Mouse (Mus musculus): ENCODE data around the gene Cwc25. TPM values are rescaled to one million over a fixed set of nuclear protein-coding genes. Genes with fewer than 3 reads are reported as not detected.

The Cwc25 gene
- polyA plus RNA-seq, 1 experiment, result 14.6 TPM

DNA sequence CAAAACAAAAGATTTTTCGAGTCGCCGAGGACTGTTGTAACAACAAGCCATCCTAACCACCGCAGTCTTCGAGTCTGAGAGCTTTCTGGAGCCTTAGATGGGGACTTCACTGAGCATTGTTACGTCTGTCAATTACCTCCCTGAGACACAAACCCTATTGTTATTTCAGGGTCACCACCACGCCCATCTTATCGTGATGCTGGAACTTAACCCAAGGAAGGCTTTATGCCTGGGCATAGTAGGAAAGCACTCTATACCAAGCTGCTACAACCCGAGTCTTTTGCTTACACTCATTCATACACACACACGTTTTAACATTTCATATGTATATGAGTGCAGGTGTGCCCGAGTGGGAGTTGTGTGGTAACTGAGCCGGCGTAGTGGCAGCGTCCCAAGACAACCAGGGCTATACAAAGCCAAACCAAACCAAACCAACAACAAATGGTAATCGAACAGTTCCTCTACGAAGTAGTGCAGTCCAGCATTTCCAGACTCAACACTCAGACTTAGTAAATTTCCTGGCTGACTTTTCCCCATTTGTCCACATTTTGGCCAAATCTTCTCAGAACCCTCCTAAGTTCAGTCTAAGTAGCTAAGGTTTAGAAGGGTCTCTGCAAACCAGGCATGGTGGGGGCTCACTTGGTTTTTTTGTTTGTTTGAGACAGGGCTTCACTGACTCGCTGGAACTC lies 9.6 kb upstream of the Cwc25 start, which contains the start of gene 1700001P01Rik:
TSS of gene 1700001P01Rik (minus strand) at position 111 of the 689 bp plus-strand sequence.
- Histone ChIP-seq H3K4me1 (peaks cover 21% of the 10 kb centered on the region), H3K36me3 (replicated peaks; ENCODE audit: low read length) (peaks cover 68% of the 10 kb centered on the region), H3K27me3 (replicated peaks) (no peaks in the 10 kb centered on the region), H3K9me3 (no peaks in the 10 kb centered on the region), H3K4me3 (replicated peaks) (no peak within 1 kb of the TSS)
- TF ChIP-seq FLI1 (IDR thresholded peaks at IDR 0.05; ENCODE audit: low read length), result no peak
- TF ChIP-seq GATA1 (IDR thresholded peaks at IDR 0.05; ENCODE audit: borderline replicate concordance, low read length), result no peak

DNA sequence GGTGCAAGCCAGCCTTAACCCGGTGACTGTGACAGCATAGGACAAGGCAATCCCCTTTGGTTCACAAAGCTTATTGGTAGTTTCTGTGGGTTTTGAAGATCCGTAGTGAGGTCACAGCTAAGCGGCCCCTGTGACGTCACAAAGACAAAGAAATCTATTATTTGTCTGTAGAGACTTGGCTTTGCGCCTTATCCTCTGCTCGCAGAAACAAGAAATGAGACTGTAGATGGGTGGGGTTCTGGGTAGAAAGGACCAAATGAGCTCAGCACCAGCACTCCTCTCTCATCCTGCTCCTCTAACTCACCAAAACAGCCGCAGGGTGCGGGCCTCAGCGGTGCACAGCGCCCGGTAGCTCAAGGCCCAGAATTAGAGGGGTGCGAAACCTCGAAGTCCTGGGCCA lies 8.8 kb upstream of the Cwc25 start:
- H3K27me3 ChIP-seq (replicated peaks), result no peaks in the 10 kb centered on the region
- no peak overlapping the region for H3K4me3 ChIP-seq (replicated peaks)
- peaks cover 13% of the 10 kb centered on the region for H3K4me1 ChIP-seq
- TF ChIP-seq GATA1 (IDR thresholded peaks at IDR 0.05; ENCODE audit: borderline replicate concordance, low read length) (no peak), FLI1 (IDR thresholded peaks at IDR 0.05; ENCODE audit: low read length) (no peak)
- peaks cover 60% of the 10 kb centered on the region for H3K36me3 ChIP-seq (replicated peaks; ENCODE audit: low read length)
- H3K9me3 ChIP-seq, result no peaks in the 10 kb centered on the region

DNA sequence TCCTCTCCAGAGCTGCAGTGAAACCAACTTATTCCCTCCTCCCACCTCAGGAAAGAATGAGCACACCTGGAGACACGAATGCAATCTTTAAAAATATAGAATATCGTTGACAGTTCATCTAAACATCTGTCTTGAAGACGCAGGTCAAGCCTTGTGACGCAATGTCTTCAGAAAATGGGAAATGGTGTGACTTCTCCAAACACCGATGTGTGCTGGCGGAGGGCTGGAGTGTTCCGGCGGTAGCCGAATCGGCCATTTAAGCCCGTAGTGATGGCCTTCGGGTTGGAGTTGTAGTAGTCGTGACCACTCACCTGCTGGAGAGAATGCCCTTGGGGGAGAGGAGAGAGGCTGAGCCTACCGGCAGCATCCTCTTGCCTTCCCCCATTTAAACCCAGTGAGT lies 5.1 kb upstream of the Cwc25 start:
- no peaks in the 10 kb centered on the region for H3K9me3 ChIP-seq
- peaks cover 24% of the 10 kb centered on the region for H3K36me3 ChIP-seq (replicated peaks; ENCODE audit: low read length)
- no peak overlapping the region for H3K4me3 ChIP-seq (replicated peaks)
- H3K27me3 ChIP-seq (replicated peaks), result no peaks in the 10 kb centered on the region
- TF ChIP-seq GATA1 (IDR thresholded peaks at IDR 0.05; ENCODE audit: borderline replicate concordance, low read length) (no peak), FLI1 (IDR thresholded peaks at IDR 0.05; ENCODE audit: low read length) (no peak)
- no peaks in the 10 kb centered on the region for H3K4me1 ChIP-seq

DNA sequence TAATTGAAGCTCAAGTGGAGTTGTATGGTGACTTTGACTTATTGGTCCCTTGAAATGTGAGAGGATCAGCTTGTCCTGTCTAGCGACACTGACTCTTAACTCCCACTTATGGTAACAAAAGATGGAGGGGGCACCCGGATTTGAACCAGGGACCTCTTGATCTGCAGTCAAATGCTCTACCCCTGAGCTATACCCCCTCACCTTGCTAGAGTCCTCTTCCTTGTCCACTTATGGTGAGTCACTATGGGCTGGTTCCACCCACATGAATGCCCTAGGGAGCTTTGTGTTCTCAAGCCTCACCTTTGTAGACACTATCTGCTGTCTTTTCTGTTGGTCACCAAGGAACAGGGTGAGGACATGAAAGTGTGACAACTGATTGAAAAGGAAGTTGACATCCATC lies 3.3 kb upstream of the Cwc25 start:
- TF ChIP-seq GATA1 (IDR thresholded peaks at IDR 0.05; ENCODE audit: borderline replicate concordance, low read length) (no peak), FLI1 (IDR thresholded peaks at IDR 0.05; ENCODE audit: low read length) (no peak)
- peaks cover 11% of the 10 kb centered on the region for H3K4me1 ChIP-seq
- H3K4me3 ChIP-seq (replicated peaks), result no peak overlapping the region
- H3K27me3 ChIP-seq (replicated peaks), result no peaks in the 10 kb centered on the region
- peaks cover 13% of the 10 kb centered on the region for H3K36me3 ChIP-seq (replicated peaks; ENCODE audit: low read length)
- H3K9me3 ChIP-seq, result no peaks in the 10 kb centered on the region

DNA sequence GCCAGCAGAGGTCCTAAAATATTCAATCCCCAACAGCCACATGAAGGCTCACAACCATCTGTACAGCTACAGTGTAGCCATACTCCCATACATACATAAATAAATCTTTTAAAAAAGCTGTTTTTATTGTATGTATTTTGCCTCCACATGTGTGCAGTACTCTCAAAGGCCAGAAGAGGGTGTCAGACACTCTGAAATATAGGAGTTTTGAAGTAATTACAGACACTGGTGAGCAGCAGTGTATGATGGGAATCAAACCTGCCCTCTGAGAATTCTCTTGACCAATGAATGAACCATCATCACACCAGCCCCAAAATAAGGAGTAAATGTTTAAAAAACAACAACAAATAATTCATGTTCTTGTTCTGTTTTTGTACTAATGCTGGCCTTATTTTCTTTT lies 4.7 kb downstream of the Cwc25 start:
- H3K27me3 ChIP-seq (replicated peaks), result no peaks in the 10 kb centered on the region
- H3K36me3 ChIP-seq (replicated peaks; ENCODE audit: low read length), result peaks cover 79% of the 10 kb centered on the region
- H3K4me3 ChIP-seq (replicated peaks), result no peak overlapping the region
- TF ChIP-seq GATA1 (IDR thresholded peaks at IDR 0.05; ENCODE audit: borderline replicate concordance, low read length) (no peak), FLI1 (IDR thresholded peaks at IDR 0.05; ENCODE audit: low read length) (no peak)
- peaks cover 38% of the 10 kb centered on the region for H3K4me1 ChIP-seq
- 0 out of 2 replicates have a peak, but pooled peaks cover 3% of the 10 kb centered on the region for H3K9me3 ChIP-seq

DNA sequence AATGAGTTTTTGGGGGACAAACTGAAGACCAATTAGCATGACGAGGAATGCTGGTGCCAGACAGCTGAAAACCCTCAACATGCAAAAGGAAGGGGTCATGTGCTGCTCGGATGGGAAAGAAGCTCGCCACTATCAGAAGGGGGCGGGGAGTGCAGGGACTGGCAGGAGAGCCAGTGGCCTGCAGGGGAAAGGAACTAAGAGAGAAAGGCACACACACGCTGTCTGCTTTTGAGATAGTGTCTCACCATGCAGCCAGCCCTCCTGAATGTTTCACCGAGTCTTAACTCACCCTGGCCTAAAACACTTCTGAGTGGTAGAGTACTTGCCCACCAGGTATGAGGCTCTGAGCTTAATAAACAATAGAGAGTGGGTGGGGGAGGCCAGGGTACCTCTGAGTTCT lies 7.4 kb downstream of the Cwc25 start:
- no peaks in the 10 kb centered on the region for H3K27me3 ChIP-seq (replicated peaks)
- H3K4me3 ChIP-seq (replicated peaks), result peak overlapping the region; percentile 25
- H3K9me3 ChIP-seq, result 0 out of 2 replicates have a peak, but pooled peaks cover 3% of the 10 kb centered on the region
- H3K36me3 ChIP-seq (replicated peaks; ENCODE audit: low read length), result peaks cover 89% of the 10 kb centered on the region
- TF ChIP-seq GATA1 (IDR thresholded peaks at IDR 0.05; ENCODE audit: borderline replicate concordance, low read length), result no peak
- no peak for TF ChIP-seq FLI1 (IDR thresholded peaks at IDR 0.05; ENCODE audit: low read length)
- H3K4me1 ChIP-seq, result peaks cover 30% of the 10 kb centered on the region

DNA sequence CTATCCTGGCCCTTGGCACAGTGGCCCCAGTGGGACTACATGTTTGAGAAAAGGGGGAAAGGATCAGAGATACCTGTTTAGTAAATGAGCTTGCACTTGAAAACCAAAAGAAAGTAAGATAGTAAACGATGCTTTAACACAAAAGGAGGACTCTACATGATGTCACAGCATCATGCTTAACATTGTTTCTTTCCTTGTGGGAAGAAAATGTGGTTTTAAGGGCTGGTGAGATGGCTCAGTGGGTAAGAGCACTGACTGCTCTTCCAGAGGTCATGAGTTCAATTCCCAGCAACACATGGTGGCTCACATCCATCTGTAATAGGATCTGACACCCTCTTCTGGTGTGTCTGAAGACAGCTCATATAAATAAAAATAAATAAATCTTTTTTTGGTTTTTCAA lies 8.2 kb downstream of the Cwc25 start:
- no peak for TF ChIP-seq GATA1 (IDR thresholded peaks at IDR 0.05; ENCODE audit: borderline replicate concordance, low read length)
- no peak for TF ChIP-seq FLI1 (IDR thresholded peaks at IDR 0.05; ENCODE audit: low read length)
- Histone ChIP-seq H3K27me3 (replicated peaks) (no peaks in the 10 kb centered on the region), H3K9me3 (0 out of 2 replicates have a peak, but pooled peaks cover 3% of the 10 kb centered on the region), H3K4me1 (peaks cover 31% of the 10 kb centered on the region), H3K36me3 (replicated peaks; ENCODE audit: low read length) (peaks cover 91% of the 10 kb centered on the region), H3K4me3 (replicated peaks) (no peak overlapping the region)

DNA sequence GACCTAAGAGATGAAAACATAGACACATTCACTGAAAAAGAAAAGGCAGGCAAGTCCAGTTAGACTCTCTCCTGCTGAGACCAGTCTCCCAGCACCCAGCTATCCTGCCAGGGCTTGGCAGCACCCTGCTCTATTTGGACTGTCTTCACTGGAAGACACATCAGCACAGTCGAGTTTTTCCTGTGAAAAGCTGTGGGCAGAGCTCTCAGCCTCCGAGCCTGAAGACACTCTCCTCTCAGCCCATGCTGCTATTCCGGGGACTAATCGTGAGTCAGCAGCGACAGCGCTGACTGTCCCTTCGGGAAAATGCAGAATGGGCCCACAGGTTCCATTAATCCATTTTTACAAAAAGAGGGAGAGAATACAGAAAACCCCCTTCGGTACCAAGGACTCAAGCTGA lies 13.1 kb downstream of the Cwc25 start:
- Histone ChIP-seq H3K27me3 (replicated peaks) (no peaks in the 10 kb centered on the region), H3K4me1 (peaks cover 21% of the 10 kb centered on the region), H3K9me3 (no peaks in the 10 kb centered on the region), H3K36me3 (replicated peaks; ENCODE audit: low read length) (peaks cover 92% of the 10 kb centered on the region), H3K4me3 (replicated peaks) (no peak overlapping the region)
- TF ChIP-seq GATA1 (IDR thresholded peaks at IDR 0.05; ENCODE audit: borderline replicate concordance, low read length) (no peak), FLI1 (IDR thresholded peaks at IDR 0.05; ENCODE audit: low read length) (no peak)

DNA sequence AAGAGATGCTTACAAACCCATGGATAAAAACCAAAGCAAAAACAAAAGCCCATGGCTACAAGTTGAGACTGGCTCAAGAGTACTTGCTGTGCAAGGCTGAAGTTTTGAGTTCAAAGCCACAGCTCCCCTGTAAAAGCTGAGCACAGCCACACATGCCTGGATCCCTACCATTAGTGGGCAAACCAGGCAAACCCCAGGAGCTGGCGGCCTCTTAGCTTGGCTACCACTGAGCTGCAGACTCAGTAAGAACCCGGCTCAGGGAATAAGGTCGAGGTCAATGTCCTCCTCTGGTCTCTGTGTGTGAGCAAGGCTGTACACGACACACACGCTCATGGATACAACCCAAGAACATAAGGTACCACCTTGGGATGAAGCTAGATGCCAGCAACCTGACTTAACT lies 17.9 kb downstream of the Cwc25 start:
- H3K4me3 ChIP-seq (replicated peaks), result no peak overlapping the region
- H3K4me1 ChIP-seq, result peaks cover 19% of the 10 kb centered on the region
- no peaks in the 10 kb centered on the region for H3K27me3 ChIP-seq (replicated peaks)
- H3K36me3 ChIP-seq (replicated peaks; ENCODE audit: low read length), result peaks cover 74% of the 10 kb centered on the region
- H3K9me3 ChIP-seq, result no peaks in the 10 kb centered on the region
- TF ChIP-seq FLI1 (IDR thresholded peaks at IDR 0.05; ENCODE audit: low read length), result no peak
- no peak for TF ChIP-seq GATA1 (IDR thresholded peaks at IDR 0.05; ENCODE audit: borderline replicate concordance, low read length)

DNA sequence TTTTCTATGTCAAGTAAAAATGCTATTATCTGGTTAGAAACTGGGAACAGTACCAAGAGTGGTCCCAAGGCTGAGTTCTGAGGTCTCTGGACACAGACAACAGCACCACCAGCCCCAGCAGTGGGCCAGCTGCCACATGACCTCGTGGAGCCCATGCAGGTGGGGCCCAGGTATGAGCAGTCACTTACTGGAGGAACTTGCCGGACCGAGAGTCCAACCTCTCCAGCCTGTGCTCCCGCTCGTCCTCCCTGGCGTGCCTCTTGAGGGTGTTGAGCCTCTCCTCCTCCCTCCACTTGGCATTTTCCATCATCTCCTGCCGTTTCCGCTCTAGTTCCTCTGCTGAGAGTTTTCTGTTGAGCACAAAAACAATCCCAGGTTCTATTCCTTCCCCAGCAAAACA lies 18.6 kb downstream of the Cwc25 start:
- Histone ChIP-seq H3K36me3 (replicated peaks; ENCODE audit: low read length) (peaks cover 66% of the 10 kb centered on the region), H3K9me3 (no peaks in the 10 kb centered on the region)

More for the DNA sequence above, 18.6 kb downstream of the Cwc25 start:
- TF ChIP-seq GATA1 (IDR thresholded peaks at IDR 0.05; ENCODE audit: borderline replicate concordance, low read length) (no peak), FLI1 (IDR thresholded peaks at IDR 0.05; ENCODE audit: low read length) (no peak)
- Histone ChIP-seq H3K4me1 (peaks cover 23% of the 10 kb centered on the region), H3K4me3 (replicated peaks) (no peak overlapping the region), H3K27me3 (replicated peaks) (no peaks in the 10 kb centered on the region)

All from megakaryocyte, embryonic 14.5 days (primary cell).